Mouse (Mus musculus): Measurements from ENCODE around the gene Tex9.

DNA sequence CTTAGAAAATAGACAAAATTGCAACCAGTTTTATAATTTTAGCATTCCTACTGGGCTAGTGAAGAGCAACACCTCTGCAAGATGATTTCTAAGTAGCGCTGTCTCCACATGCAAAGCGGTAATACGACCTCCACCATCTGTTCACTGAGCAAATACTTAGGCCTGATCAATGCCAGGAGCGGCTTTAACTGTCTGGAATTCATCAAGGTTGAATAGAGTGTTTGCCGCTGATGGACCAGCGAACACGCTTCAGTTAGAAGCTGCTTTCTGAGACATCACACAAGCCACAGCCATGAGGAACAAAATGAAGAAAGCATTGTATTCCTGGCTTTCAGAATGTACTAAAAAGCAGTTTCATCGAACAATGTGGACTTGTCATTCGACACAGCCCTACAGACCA is 57.1 kb downstream of the Tex9 start:
- TF ChIP-seq CTCF (conservative IDR thresholded peaks at IDR 0.05; ENCODE audit: insufficient read depth, insufficient read length, low read depth, low read length) (no peak), POLR2A (IDR thresholded peaks at IDR 0.05; ENCODE audit: low read depth, low read length) (no peak)

Measured in kidney, adult 2 months (tissue).